Mouse (Mus musculus) spleen, embryonic (tissue): ENCODE data around the gene Ethe1.

Source experiments
- CTCF ChIA-PET: fragments of 350-600 bp; sonication (Branson Sonifier 250); formaldehyde crosslinking; loops from one replicate; lab custom pipeline; 2022; lab: Charles Lee

Gene Ethe1

GRCm38 (mm10) chr7:24572455-24572854 is 14.9 kb upstream of the Ethe1 start:
- CTCF ChIA-PET, result interaction anchor here (0.6 kb wide), 2 partner anchors 85 to 341 kb away, joined by 4 to 7 read pairs; no protein-coding TSS in a partner anchor

GRCm38 (mm10) chr7:24574224-24574796 is 13.0 kb upstream of the Ethe1 start:
- CTCF ChIA-PET, result interaction anchor here (0.7 kb wide), 1 partner anchor 15 kb away, joined by 5 read pairs; no protein-coding TSS in a partner anchor

- CTCF ChIA-PET, result no interaction called here
Measured at GRCm38 (mm10) chr7:24577811-24578210, 9.5 kb upstream of the Ethe1 start.

- CTCF ChIA-PET, result no interaction called here
Measured at GRCm38 (mm10) chr7:24584876-24585275, 2.5 kb upstream of the Ethe1 start.

GRCm38 (mm10) chr7:24585995-24586394 is 1.3 kb upstream of the Ethe1 start:
- CTCF ChIA-PET, result interaction anchor here (0.6 kb wide), 1 partner anchor 22 kb away, joined by 3 read pairs; no protein-coding TSS in a partner anchor

- CTCF ChIA-PET, result no interaction called here
Measured at GRCm38 (mm10) chr7:24586828-24587227, 515 bp upstream of the Ethe1 start.

GRCm38 (mm10) chr7:24588336-24588735 is 993 bp downstream of the Ethe1 start:
- CTCF ChIA-PET, result no interaction called here

GRCm38 (mm10) chr7:24591735-24592134 is 4.4 kb downstream of the Ethe1 start:
- CTCF ChIA-PET, result interaction anchor here (0.6 kb wide), 1 partner anchor 48 kb away, joined by 4 read pairs; no protein-coding TSS in a partner anchor

GRCm38 (mm10) chr7:24592163-24592562 is 4.8 kb downstream of the Ethe1 start:
- CTCF ChIA-PET, result interaction anchor here (0.6 kb wide), 1 partner anchor 47 kb away, joined by 4 read pairs; no protein-coding TSS in a partner anchor

- CTCF ChIA-PET, result interaction anchor here (0.7 kb wide), 1 partner anchor 19 kb away, joined by 4 read pairs; no protein-coding TSS in a partner anchor
Measured at GRCm38 (mm10) chr7:24592781-24593180, 5.4 kb downstream of the Ethe1 start.

- CTCF ChIA-PET, result no interaction called here
Measured at GRCm38 (mm10) chr7:24593621-24594308, 6.4 kb downstream of the Ethe1 start.

- CTCF ChIA-PET, result no interaction called here
Measured at GRCm38 (mm10) chr7:24594309-24594803, 7.0 kb downstream of the Ethe1 start.

- CTCF ChIA-PET, result no interaction called here
Measured at GRCm38 (mm10) chr7:24595464-24595863, 8.1 kb downstream of the Ethe1 start.

GRCm38 (mm10) chr7:24598121-24598520 is 10.8 kb downstream of the Ethe1 start:
- CTCF ChIA-PET, result no interaction called here

- CTCF ChIA-PET, result interaction anchor here (0.6 to 1.8 kb wide), 4 partner anchors 43 to 214 kb away, joined by 3 to 8 read pairs (median 4); no protein-coding TSS in a partner anchor
Measured at GRCm38 (mm10) chr7:24599211-24600067, 12.1 kb downstream of the Ethe1 start.

GRCm38 (mm10) chr7:24600941-24601597 is 13.7 kb downstream of the Ethe1 start:
- CTCF ChIA-PET, result interaction anchor here (0.7 to 1.8 kb wide), 8 partner anchors 8 to 186 kb away, joined by 3 to 9 read pairs (median 6); partner anchors contain the start of gene Phldb3

- CTCF ChIA-PET, result interaction anchor here (1.0 to 1.4 kb wide), 2 partner anchors 10 to 48 kb away, joined by 3 to 4 read pairs; no protein-coding TSS in a partner anchor
Measured at GRCm38 (mm10) chr7:24605561-24605960, 18.2 kb downstream of the Ethe1 start.

- CTCF ChIA-PET, result no interaction called here
Measured at GRCm38 (mm10) chr7:24606046-24606445, 18.7 kb downstream of the Ethe1 start.

GRCm38 (mm10) chr7:24608017-24608416 is 20.7 kb downstream of the Ethe1 start:
- CTCF ChIA-PET, result no interaction called here

- CTCF ChIA-PET, result no interaction called here
Measured at GRCm38 (mm10) chr7:24608561-24608960, 21.2 kb downstream of the Ethe1 start.
